ENCODE assay signal across 7 mouse cellular contexts in genomic region chr7:101465850-101466580, GRCm38 (mm10). TPM values are rescaled to one million over a fixed set of nuclear protein-coding genes. Genes with fewer than 3 reads are reported as not detected.
DNase-seq lines count a peak whose midpoint lies in the region; ATAC-seq and TF ChIP-seq lines count a peak whose summit lies in the region.

No protein-coding gene starts in this region.

- no peaks in the 10 kb centered on the region for H3K9me3 ChIP-seq in intestine, embryonic 14.5 days (ENCODE audit: control insufficient read depth, low read length)
- H3K9me3 ChIP-seq in lung, embryonic 14.5 days (ENCODE audit: low read depth, low read length) = no peaks in the 10 kb centered on the region

- no peaks in the 10 kb centered on the region for H3K27me3 ChIP-seq in intestine, embryonic 14.5 days (replicated peaks; ENCODE audit: control insufficient read depth, insufficient read depth, low read length)
- no peaks in the 10 kb centered on the region for H3K27me3 ChIP-seq in lung, embryonic 14.5 days (ENCODE audit: insufficient read depth, low read length)

- WGBS in intestine, embryonic 14.5 days = 78% methylated on average over 8 of the region's 8 CpGs
- 67% methylated on average over 8 of the region's 8 CpGs for WGBS in lung, embryonic 14.5 days

- no peak overlapping the region for H3K4me2 ChIP-seq in intestine, embryonic 14.5 days (ENCODE audit: low read length)
- no peak overlapping the region for H3K4me2 ChIP-seq in lung, embryonic 14.5 days

- TF ChIP-seq CTCF in lung, embryonic 14.5 days (IDR thresholded peaks at IDR 0.05; ENCODE audit: low read depth) = no peak

- H3K4me3 ChIP-seq in intestine, embryonic 14.5 days (ENCODE audit: low read depth, low read length) = no peak overlapping the region
- no peak overlapping the region for H3K4me3 ChIP-seq in lung, embryonic 14.5 days (ENCODE audit: low read depth, low read length)

- DNase-seq in 416B (ENCODE audit: low read depth) = peak; percentile 37
- peak; percentile 79 to 82 for DNase-seq in B cell, adult 2 months
- DNase-seq in intestine, embryonic 14.5 days (ENCODE audit: low spot score) = no peak
- peak; percentile 55 for DNase-seq in lung, embryonic 14.5 days
- DNase-seq in thymus, postnatal 36 days = no peak
- DNase-seq in frontal cortex, postnatal 14 days (ENCODE audit: low spot score in 2 of 2) = no peak
- no peak for DNase-seq in right cerebral cortex, postnatal 10 days (ENCODE audit: low spot score in 2 of 2)

- no peak overlapping the region for H3K9ac ChIP-seq in intestine, embryonic 14.5 days (ENCODE audit: low read length)
- no peak overlapping the region for H3K9ac ChIP-seq in lung, embryonic 14.5 days

- peak overlapping the region; percentile 20; the same call in 1 of the 2 replicates for H3K27ac ChIP-seq in intestine, embryonic 14.5 days (ENCODE audit: low read depth)
- H3K27ac ChIP-seq in lung, embryonic 14.5 days (ENCODE audit: low read depth) = 0 out of 2 replicates have a peak overlapping the region, but pooled peaks have one; percentile 42

- H3K4me1 ChIP-seq in intestine, embryonic 14.5 days (replicated peaks; ENCODE audit: control insufficient read depth, insufficient read depth, low read length) = peaks cover 21% of the 10 kb centered on the region
- peaks cover 11% of the 10 kb centered on the region; the same call in 1 of the 2 replicates for H3K4me1 ChIP-seq in lung, embryonic 14.5 days (ENCODE audit: insufficient read depth)

- ATAC-seq in intestine, embryonic 14.5 days (replicated peaks; ENCODE audit: low FRiP score, low TSS enrichment, low read depth) = no peak
- ATAC-seq in lung, embryonic 14.5 days (ENCODE audit: insufficient read depth) = no peak

- no peaks in the 10 kb centered on the region for H3K36me3 ChIP-seq in intestine, embryonic 14.5 days (ENCODE audit: control insufficient read depth, insufficient read depth, low read length)
- H3K36me3 ChIP-seq in lung, embryonic 14.5 days (ENCODE audit: insufficient read depth) = no peaks in the 10 kb centered on the region

RNA-seq across cellular contexts. Expression of gene Pde2a, which starts 44.5 kb away (rescaled TPM):
- polyA plus RNA-seq in intestine, embryonic 14.5 days (2014; fragmentation: Nextera tagmentation; extraction: Ambion mirVana) = 16.4 and 20.0 TPM in 2 replicates
- 14.3 and 29.3 TPM in 2 replicates for polyA plus RNA-seq in lung, embryonic 14.5 days (2014; fragmentation: Nextera tagmentation; extraction: Ambion mirVana)

RNA-seq across cellular contexts. Expression of gene Gm45837, which starts 55.3 kb away (rescaled TPM):
- polyA plus RNA-seq in intestine, embryonic 14.5 days (2014; fragmentation: Nextera tagmentation; extraction: Ambion mirVana) = 3.9 TPM in 1 of 2 replicates, not detected in the other
- 12.2 TPM in 1 of 2 replicates, not detected in the other for polyA plus RNA-seq in lung, embryonic 14.5 days (2014; fragmentation: Nextera tagmentation; extraction: Ambion mirVana)

Comparison
In these comparisons a context has a peak if more than half of its experiments do, and no peak if none do; other contexts are left out.
1. DNase-seq: peak in 416B (single experiment), B cell, adult 2 months (2 of 2) and lung, embryonic 14.5 days (single experiment); none in intestine, embryonic 14.5 days (single experiment), thymus, postnatal 36 days (0 of 2), frontal cortex, postnatal 14 days (0 of 2) and right cerebral cortex, postnatal 10 days (0 of 2).